Mouse (Mus musculus): Measurements from ENCODE around the gene Golt1a.

Golt1a gene

DNA sequence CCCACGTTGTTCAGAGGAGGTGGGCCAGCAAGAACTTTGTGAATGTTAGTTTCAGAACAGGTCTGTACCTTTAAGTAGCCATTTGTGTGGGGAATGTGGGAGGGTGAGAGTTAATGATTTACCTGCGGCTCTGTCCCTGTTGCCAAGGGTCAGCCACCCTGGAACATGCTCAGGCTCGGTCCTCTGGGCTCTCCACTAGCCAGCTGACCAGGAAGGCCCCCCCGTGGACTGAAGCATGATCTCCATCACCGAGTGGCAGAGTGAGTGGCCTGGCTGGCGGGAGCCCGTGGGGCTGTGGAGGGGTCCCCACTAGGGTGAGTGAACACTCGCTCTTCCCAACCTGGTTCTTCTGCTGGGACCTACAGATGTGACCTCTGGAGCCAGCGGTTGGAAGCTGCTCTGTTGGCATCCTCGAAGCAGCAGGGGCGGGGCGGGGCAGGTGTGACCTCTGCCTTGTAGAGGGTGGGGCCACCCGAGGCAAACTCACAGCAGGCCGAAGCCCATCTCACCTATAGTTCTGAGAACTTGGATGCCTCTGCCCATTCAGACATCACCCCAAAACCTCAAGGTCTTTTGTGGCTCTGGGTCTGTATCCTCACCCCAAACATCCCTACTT is at the start of gene Golt1a:
TSS of gene Golt1a (plus strand) at position 149 of the 616 bp plus-strand sequence.
- in situ Hi-C loops (cut with MboI; ENCODE audit: low pct_unique_long_range_greater_than_20kb in 1 of 2, low sequenced_read_pairs in 2 of 2, unreplicated experiment in 1 of 2): no loop called here

DNA sequence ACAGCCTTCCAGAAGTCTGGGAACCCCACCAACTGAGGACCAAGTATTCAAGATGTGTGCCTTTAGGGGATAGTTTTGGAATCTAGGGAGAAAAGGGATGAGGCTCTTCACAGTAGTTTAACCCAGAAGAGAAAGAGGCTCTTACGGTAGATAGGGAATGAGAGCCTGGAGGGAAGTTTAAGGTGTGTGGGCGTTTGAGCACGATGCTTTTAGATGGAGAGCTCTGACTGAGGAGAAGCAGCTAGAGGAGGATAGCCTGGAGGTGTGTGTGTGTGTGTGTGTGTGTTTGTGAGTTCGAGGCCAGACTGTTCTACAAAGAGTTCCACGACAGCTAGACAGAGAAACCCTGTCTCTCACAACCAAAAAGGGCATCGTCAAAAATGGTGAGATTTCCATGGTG is 47.0 kb upstream of the Golt1a start:
- in situ Hi-C loops (cut with MboI; ENCODE audit: low pct_unique_long_range_greater_than_20kb in 1 of 2, low sequenced_read_pairs in 2 of 2, unreplicated experiment in 1 of 2): no loop called here

DNA sequence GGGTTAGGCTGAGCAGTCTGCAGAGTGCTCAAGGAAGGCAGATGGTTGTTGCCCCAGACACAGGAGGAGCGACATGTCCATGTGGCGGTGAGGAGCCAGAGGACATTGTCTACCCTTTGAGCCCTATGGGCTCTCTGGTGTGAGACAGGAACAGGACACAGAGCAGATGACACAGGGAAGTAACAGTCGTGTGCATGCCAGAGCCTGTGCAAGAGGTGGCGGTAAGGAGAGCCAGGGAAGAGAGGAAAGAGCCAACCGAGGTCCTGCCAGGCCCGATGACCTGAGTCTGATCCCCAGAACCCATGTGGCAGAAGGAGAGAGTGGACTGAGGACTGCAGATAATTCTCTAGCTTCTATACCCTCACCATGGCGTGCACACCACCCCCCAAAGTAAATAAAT is 46.5 kb upstream of the Golt1a start:
- in situ Hi-C loops (cut with MboI; ENCODE audit: low pct_unique_long_range_greater_than_20kb in 1 of 2, low sequenced_read_pairs in 2 of 2, unreplicated experiment in 1 of 2): no loop called here

GRCm38 (mm10) chr1:133264367-133264766 is 45.2 kb upstream of the Golt1a start:
- in situ Hi-C loops (cut with MboI; ENCODE audit: low pct_unique_long_range_greater_than_20kb in 1 of 2, low sequenced_read_pairs in 2 of 2, unreplicated experiment in 1 of 2): no loop called here

GRCm38 (mm10) chr1:133265114-133265766 is 44.4 kb upstream of the Golt1a start:
- in situ Hi-C loops (cut with MboI; ENCODE audit: low pct_unique_long_range_greater_than_20kb in 1 of 2, low sequenced_read_pairs in 2 of 2, unreplicated experiment in 1 of 2): no loop called here

GRCm38 (mm10) chr1:133267094-133267493 is 42.5 kb upstream of the Golt1a start:
- in situ Hi-C loops (cut with MboI; ENCODE audit: low pct_unique_long_range_greater_than_20kb in 1 of 2, low sequenced_read_pairs in 2 of 2, unreplicated experiment in 1 of 2): no loop called here

DNA sequence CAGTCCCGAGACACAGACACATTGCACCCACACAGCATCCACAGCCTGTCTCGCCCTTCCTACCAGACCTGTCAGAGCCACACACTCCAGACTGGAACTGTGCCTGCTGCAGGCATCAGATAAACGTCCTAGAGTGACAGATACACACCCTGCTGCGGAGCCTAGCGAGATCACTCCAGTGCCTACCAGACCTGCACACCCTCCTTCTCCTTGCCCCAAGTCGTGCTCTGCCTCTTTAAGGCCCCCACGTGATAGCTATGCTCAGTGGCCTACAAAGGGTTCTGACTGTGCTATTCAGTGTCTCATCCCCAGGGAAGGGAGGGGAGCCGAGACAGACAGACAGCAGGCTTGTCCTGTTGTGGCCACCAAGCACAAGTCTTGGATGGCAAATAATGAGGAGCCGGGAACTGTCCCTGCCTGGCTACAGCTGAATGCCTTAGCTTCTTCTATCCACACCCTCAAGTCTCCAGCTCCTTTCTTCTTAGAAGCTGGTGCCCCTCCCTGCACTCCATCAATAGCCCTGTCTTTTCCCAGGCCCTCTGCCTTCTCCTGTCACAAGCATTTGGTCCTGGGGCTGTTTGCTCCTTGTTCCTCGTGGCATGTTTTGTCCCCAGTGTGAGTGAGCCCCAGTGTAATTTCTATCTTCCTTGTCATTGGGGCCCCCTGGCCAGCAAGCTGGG is 41.6 kb upstream of the Golt1a start:
- in situ Hi-C loops (cut with MboI; ENCODE audit: low pct_unique_long_range_greater_than_20kb in 1 of 2, low sequenced_read_pairs in 2 of 2, unreplicated experiment in 1 of 2): no loop called here

- in situ Hi-C loops (cut with MboI; ENCODE audit: low pct_unique_long_range_greater_than_20kb in 1 of 2, low sequenced_read_pairs in 2 of 2, unreplicated experiment in 1 of 2): no loop called here
These were observed 41.1 kb upstream of the Golt1a start for GRCm38 (mm10) chr1:133268503-133268902.

DNA sequence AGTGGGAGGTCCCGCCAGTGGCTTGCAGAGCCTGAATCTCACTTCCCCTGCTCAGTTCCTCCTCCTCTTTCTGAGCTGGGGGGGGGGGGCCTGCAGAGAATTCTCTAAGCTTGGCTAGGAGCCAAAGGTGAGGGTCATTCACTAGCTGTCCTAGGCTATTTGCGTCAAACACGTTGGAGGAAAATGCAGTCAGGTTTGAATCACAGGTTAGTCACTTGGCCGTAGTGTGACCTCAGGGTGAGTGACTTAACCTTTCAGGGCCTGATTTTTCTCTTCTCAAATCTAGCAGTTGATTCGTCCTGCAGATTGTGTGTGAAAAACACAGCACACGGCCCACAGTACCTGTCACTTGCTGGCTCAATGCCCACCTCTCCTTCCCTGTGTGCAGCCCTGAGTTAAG is 39.3 kb upstream of the Golt1a start:
- in situ Hi-C loops (cut with MboI; ENCODE audit: low pct_unique_long_range_greater_than_20kb in 1 of 2, low sequenced_read_pairs in 2 of 2, unreplicated experiment in 1 of 2): no loop called here

DNA sequence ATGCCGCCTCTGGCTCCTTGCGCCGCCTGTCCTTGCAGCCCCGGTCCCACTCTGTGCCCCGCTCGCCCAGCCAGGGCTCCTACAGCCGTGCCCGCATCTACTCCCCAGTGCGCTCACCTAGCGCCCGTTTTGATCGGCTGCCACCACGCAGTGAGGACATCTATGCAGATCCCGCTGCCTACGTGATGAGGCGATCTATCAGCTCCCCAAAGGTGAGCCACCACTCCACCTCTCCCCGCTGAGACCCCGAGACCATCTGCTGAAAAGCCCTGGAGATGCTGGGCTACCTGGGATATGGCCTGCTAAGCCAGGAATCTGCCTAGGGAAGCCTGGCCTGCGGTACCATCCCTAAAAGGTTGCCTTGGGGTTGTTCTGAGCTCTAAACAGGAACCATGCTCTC is 35.4 kb upstream of the Golt1a start:
- in situ Hi-C loops (cut with MboI; ENCODE audit: low pct_unique_long_range_greater_than_20kb in 1 of 2, low sequenced_read_pairs in 2 of 2, unreplicated experiment in 1 of 2): no loop called here

DNA sequence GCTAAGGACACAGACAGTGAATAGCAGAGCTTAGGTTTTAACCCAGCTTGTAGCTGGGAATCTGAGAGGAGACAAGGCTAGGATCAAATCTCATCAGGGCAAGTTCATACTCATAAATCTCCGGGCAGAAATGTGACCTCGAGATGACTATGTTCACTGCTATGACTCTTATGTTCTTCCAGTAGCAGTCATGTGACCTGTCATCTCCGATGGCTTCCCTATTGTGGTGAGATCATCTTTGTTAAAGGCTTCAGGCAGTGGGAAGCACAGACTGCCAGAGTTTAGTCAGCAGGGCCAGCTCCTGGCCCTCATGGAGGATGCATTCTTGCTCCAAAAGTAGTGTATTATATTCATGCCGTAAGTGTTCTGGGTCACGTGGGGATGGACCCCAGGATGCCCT is 32.6 kb upstream of the Golt1a start:
- in situ Hi-C loops (cut with MboI; ENCODE audit: low pct_unique_long_range_greater_than_20kb in 1 of 2, low sequenced_read_pairs in 2 of 2, unreplicated experiment in 1 of 2): no loop called here

- in situ Hi-C loops (cut with MboI; ENCODE audit: low pct_unique_long_range_greater_than_20kb in 1 of 2, low sequenced_read_pairs in 2 of 2, unreplicated experiment in 1 of 2): no loop called here
These were observed 31.1 kb upstream of the Golt1a start for GRCm38 (mm10) chr1:133278539-133278938.

DNA sequence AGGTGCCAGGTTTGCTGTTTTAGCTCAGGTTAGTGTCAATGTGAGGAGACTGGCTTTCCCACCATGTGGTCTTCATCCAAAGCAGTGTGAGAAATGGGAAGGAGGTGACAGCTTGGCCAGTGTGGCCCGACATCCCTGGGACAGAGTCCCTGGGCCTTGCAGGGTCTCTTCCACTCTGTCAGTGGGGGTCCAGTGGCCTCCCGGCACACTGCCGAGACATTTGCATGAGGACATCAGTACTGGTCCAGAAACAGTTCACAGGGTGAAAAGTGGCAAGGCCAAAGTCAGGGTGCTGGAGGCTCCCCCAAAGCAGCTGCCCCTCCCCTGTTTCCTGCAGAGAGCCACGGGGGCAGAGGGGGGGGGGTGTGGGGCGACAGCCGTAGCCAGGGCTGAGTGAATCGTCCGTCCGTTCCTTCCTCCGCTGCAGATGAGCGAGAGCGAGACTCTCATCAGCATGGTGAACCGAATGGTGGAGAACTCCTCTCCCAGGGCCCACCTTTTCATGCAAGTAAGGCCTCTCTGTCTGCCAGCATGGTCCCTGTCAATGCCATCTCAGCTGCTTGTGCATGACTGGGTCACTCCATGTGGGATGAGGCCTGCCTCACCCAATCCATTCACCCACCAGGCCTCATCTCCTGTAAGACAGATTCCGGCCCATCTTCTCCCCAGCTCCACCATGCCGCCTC is 30.5 kb upstream of the Golt1a start:
- in situ Hi-C loops (cut with MboI; ENCODE audit: low pct_unique_long_range_greater_than_20kb in 1 of 2, low sequenced_read_pairs in 2 of 2, unreplicated experiment in 1 of 2): no loop called here

- in situ Hi-C loops (cut with MboI; ENCODE audit: low pct_unique_long_range_greater_than_20kb in 1 of 2, low sequenced_read_pairs in 2 of 2, unreplicated experiment in 1 of 2): no loop called here
These were observed 29.9 kb upstream of the Golt1a start for GRCm38 (mm10) chr1:133279632-133280093.

GRCm38 (mm10) chr1:133280537-133280936 is 29.1 kb upstream of the Golt1a start:
- in situ Hi-C loops (cut with MboI; ENCODE audit: low pct_unique_long_range_greater_than_20kb in 1 of 2, low sequenced_read_pairs in 2 of 2, unreplicated experiment in 1 of 2): no loop called here

- in situ Hi-C loops (cut with MboI; ENCODE audit: low pct_unique_long_range_greater_than_20kb in 1 of 2, low sequenced_read_pairs in 2 of 2, unreplicated experiment in 1 of 2): no loop called here
These were observed 23.7 kb upstream of the Golt1a start for GRCm38 (mm10) chr1:133285907-133286306.

DNA sequence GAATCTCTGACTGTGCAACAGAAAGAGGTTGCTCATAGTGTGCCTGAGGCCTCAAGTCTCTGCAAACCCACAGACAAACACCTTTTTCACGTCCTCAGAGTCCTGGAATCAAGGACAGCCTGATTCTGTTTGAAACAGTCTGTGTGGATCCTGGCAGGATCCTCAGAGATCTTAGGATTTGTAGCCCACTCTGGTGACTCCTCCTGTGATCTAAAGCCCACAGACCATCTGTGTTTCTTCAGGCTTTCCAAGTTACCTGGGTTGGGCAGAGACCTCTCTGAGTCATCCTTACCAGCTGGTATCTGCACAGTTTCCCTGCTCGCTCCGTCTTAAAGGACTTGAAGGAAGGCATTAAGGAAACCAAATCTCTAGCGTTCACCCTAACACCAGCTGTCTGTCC is 22.5 kb upstream of the Golt1a start:
- in situ Hi-C loops (cut with MboI; ENCODE audit: low pct_unique_long_range_greater_than_20kb in 1 of 2, low sequenced_read_pairs in 2 of 2, unreplicated experiment in 1 of 2): no loop called here

GRCm38 (mm10) chr1:133287880-133288279 is 21.7 kb upstream of the Golt1a start:
- in situ Hi-C loops (cut with MboI; ENCODE audit: low pct_unique_long_range_greater_than_20kb in 1 of 2, low sequenced_read_pairs in 2 of 2, unreplicated experiment in 1 of 2): no loop called here

- in situ Hi-C loops (cut with MboI; ENCODE audit: low pct_unique_long_range_greater_than_20kb in 1 of 2, low sequenced_read_pairs in 2 of 2, unreplicated experiment in 1 of 2): no loop called here
These were observed 17.7 kb upstream of the Golt1a start for GRCm38 (mm10) chr1:133291888-133292287.
